Mouse (Mus musculus): ENCODE data around the gene Cd22. TPM values are rescaled to one million over a fixed set of nuclear protein-coding genes. Genes with fewer than 3 reads are reported as not detected.
"Not testable (repeated sequence)": the region's sequence is repeated elsewhere in the genome, so short reads cannot be mapped to it uniquely, and the experiment has no call there.

Cd22 gene
- polyA plus RNA-seq, 1 experiment from 2014 or later = 0.29 TPM

- no peak overlapping the region for H3K9ac ChIP-seq (replicated peaks; ENCODE audit: low read length)
- no peak for ATAC-seq (ENCODE audit: low FRiP score, low TSS enrichment)
- H3K9me3 ChIP-seq (ENCODE audit: low read length) = no peaks in the 10 kb centered on the region
- no peak overlapping the region for H3K4me3 ChIP-seq (ENCODE audit: low read length)
- H3K4me2 ChIP-seq (replicated peaks; ENCODE audit: low read depth, low read length) = no peak overlapping the region
- H3K4me1 ChIP-seq (ENCODE audit: insufficient read depth, low read length) = no peaks in the 10 kb centered on the region
- H3K36me3 ChIP-seq (ENCODE audit: insufficient read depth, low read length) = no peaks in the 10 kb centered on the region
- H3K27ac ChIP-seq (ENCODE audit: low read length) = no peak overlapping the region
- WGBS = 74% methylated on average over 6 of the region's 6 CpGs
- H3K27me3 ChIP-seq (ENCODE audit: insufficient read depth, low read length) = no peaks in the 10 kb centered on the region
Measured at GRCm38 (mm10) chr7:30847934-30848333, 32.2 kb downstream of the Cd22 start.

- WGBS = 79% methylated on average over 5 of the region's 5 CpGs
- H3K27ac ChIP-seq (ENCODE audit: low read length) = no peak overlapping the region
- no peak for ATAC-seq (ENCODE audit: low FRiP score, low TSS enrichment)
- H3K27me3 ChIP-seq (ENCODE audit: insufficient read depth, low read length) = no peaks in the 10 kb centered on the region
- no peaks in the 10 kb centered on the region for H3K36me3 ChIP-seq (ENCODE audit: insufficient read depth, low read length)
- no peak overlapping the region for H3K4me2 ChIP-seq (replicated peaks; ENCODE audit: low read depth, low read length)
- H3K4me1 ChIP-seq (ENCODE audit: insufficient read depth, low read length) = no peaks in the 10 kb centered on the region
- no peak overlapping the region for H3K4me3 ChIP-seq (ENCODE audit: low read length)
- H3K9ac ChIP-seq (replicated peaks; ENCODE audit: low read length) = no peak overlapping the region
- no peaks in the 10 kb centered on the region for H3K9me3 ChIP-seq (ENCODE audit: low read length)
Measured at GRCm38 (mm10) chr7:30847386-30847785, 32.8 kb downstream of the Cd22 start.

- 66% methylated on average over 2 of the region's 2 CpGs for WGBS
- no peak overlapping the region for H3K27ac ChIP-seq (ENCODE audit: low read length)
- no peaks in the 10 kb centered on the region for H3K4me1 ChIP-seq (ENCODE audit: insufficient read depth, low read length)
- no peaks in the 10 kb centered on the region for H3K36me3 ChIP-seq (ENCODE audit: insufficient read depth, low read length)
- no peak for ATAC-seq (ENCODE audit: low FRiP score, low TSS enrichment)
- no peaks in the 10 kb centered on the region for H3K9me3 ChIP-seq (ENCODE audit: low read length)
- no peak overlapping the region for H3K4me2 ChIP-seq (replicated peaks; ENCODE audit: low read depth, low read length)
- H3K9ac ChIP-seq (replicated peaks; ENCODE audit: low read length) = no peak overlapping the region
- H3K27me3 ChIP-seq (ENCODE audit: insufficient read depth, low read length) = no peaks in the 10 kb centered on the region
- no peak overlapping the region for H3K4me3 ChIP-seq (ENCODE audit: low read length)
Measured at GRCm38 (mm10) chr7:30846505-30847053, 33.6 kb downstream of the Cd22 start.

GRCm38 (mm10) chr7:30844676-30845297 lies 35.4 kb downstream of the Cd22 start:
- Histone ChIP-seq H3K36me3 (ENCODE audit: insufficient read depth, low read length) (no peaks in the 10 kb centered on the region), H3K27me3 (ENCODE audit: insufficient read depth, low read length) (no peaks in the 10 kb centered on the region), H3K4me1 (ENCODE audit: insufficient read depth, low read length) (no peaks in the 10 kb centered on the region), H3K27ac (ENCODE audit: low read length) (no peak overlapping the region), H3K9ac (replicated peaks; ENCODE audit: low read length) (no peak overlapping the region), H3K4me2 (replicated peaks; ENCODE audit: low read depth, low read length) (no peak overlapping the region), H3K9me3 (ENCODE audit: low read length) (no peaks in the 10 kb centered on the region), H3K4me3 (ENCODE audit: low read length) (no peak overlapping the region)
- no peak for ATAC-seq (ENCODE audit: low FRiP score, low TSS enrichment)
- WGBS = 28% methylated on average over 7 of the region's 7 CpGs

GRCm38 (mm10) chr7:30842092-30842491 lies 38.0 kb downstream of the Cd22 start:
- no peak overlapping the region for H3K4me3 ChIP-seq (ENCODE audit: low read length)
- H3K36me3 ChIP-seq (ENCODE audit: insufficient read depth, low read length) = no peaks in the 10 kb centered on the region
- H3K27ac ChIP-seq (ENCODE audit: low read length) = no peak overlapping the region
- H3K4me2 ChIP-seq (replicated peaks; ENCODE audit: low read depth, low read length) = no peak overlapping the region
- no peak for ATAC-seq (ENCODE audit: low FRiP score, low TSS enrichment)
- H3K9me3 ChIP-seq (ENCODE audit: low read length) = no peaks in the 10 kb centered on the region
- H3K4me1 ChIP-seq (ENCODE audit: insufficient read depth, low read length) = no peaks in the 10 kb centered on the region
- WGBS = 82% methylated on average over 5 of the region's 5 CpGs
- no peak overlapping the region for H3K9ac ChIP-seq (replicated peaks; ENCODE audit: low read length)
- no peaks in the 10 kb centered on the region for H3K27me3 ChIP-seq (ENCODE audit: insufficient read depth, low read length)

- Histone ChIP-seq H3K36me3 (ENCODE audit: insufficient read depth, low read length) (no peaks in the 10 kb centered on the region), H3K9me3 (ENCODE audit: low read length) (no peaks in the 10 kb centered on the region), H3K4me3 (ENCODE audit: low read length) (no peak overlapping the region), H3K27me3 (ENCODE audit: insufficient read depth, low read length) (no peaks in the 10 kb centered on the region), H3K27ac (ENCODE audit: low read length) (no peak overlapping the region), H3K4me1 (ENCODE audit: insufficient read depth, low read length) (no peaks in the 10 kb centered on the region), H3K9ac (replicated peaks; ENCODE audit: low read length) (no peak overlapping the region), H3K4me2 (replicated peaks; ENCODE audit: low read depth, low read length) (no peak overlapping the region)
- no peak for ATAC-seq (ENCODE audit: low FRiP score, low TSS enrichment)
- 74% methylated on average over 4 of the region's 4 CpGs for WGBS
Measured at GRCm38 (mm10) chr7:30841379-30841778, 38.8 kb downstream of the Cd22 start.

GRCm38 (mm10) chr7:30840306-30840705 lies 39.8 kb downstream of the Cd22 start:
- Histone ChIP-seq H3K27ac (ENCODE audit: low read length) (no peak overlapping the region), H3K9ac (replicated peaks; ENCODE audit: low read length) (no peak overlapping the region), H3K9me3 (ENCODE audit: low read length) (no peaks in the 10 kb centered on the region), H3K36me3 (ENCODE audit: insufficient read depth, low read length) (no peaks in the 10 kb centered on the region), H3K27me3 (ENCODE audit: insufficient read depth, low read length) (no peaks in the 10 kb centered on the region), H3K4me2 (replicated peaks; ENCODE audit: low read depth, low read length) (no peak overlapping the region), H3K4me3 (ENCODE audit: low read length) (no peak overlapping the region), H3K4me1 (ENCODE audit: insufficient read depth, low read length) (no peaks in the 10 kb centered on the region)
- WGBS = 55% methylated on average over 3 of the region's 3 CpGs
- no peak for ATAC-seq (ENCODE audit: low FRiP score, low TSS enrichment)

GRCm38 (mm10) chr7:30837277-30837676 lies 42.9 kb downstream of the Cd22 start:
- Histone ChIP-seq H3K9me3 (ENCODE audit: low read length) (no peaks in the 10 kb centered on the region), H3K36me3 (ENCODE audit: insufficient read depth, low read length) (no peaks in the 10 kb centered on the region), H3K9ac (replicated peaks; ENCODE audit: low read length) (no peak overlapping the region), H3K4me2 (replicated peaks; ENCODE audit: low read depth, low read length) (no peak overlapping the region), H3K4me3 (ENCODE audit: low read length) (no peak overlapping the region), H3K27me3 (ENCODE audit: insufficient read depth, low read length) (no peaks in the 10 kb centered on the region), H3K4me1 (ENCODE audit: insufficient read depth, low read length) (no peaks in the 10 kb centered on the region), H3K27ac (ENCODE audit: low read length) (no peak overlapping the region)
- ATAC-seq (ENCODE audit: low FRiP score, low TSS enrichment) = no peak

- not testable (repeated sequence) for H3K27ac ChIP-seq (ENCODE audit: low read length); H3K4me3 ChIP-seq (ENCODE audit: low read length); ATAC-seq (ENCODE audit: low FRiP score, low TSS enrichment); H3K4me1 ChIP-seq (ENCODE audit: insufficient read depth, low read length); H3K9ac ChIP-seq (replicated peaks; ENCODE audit: low read length); H3K36me3 ChIP-seq (ENCODE audit: insufficient read depth, low read length); H3K4me2 ChIP-seq (replicated peaks; ENCODE audit: low read depth, low read length); H3K9me3 ChIP-seq (ENCODE audit: low read length); H3K27me3 ChIP-seq (ENCODE audit: insufficient read depth, low read length)
- WGBS = 51% methylated on average over 8 of the region's 11 CpGs
Measured at GRCm38 (mm10) chr7:30832684-30833083, 47.5 kb downstream of the Cd22 start.

- no peaks in the 10 kb centered on the region for H3K36me3 ChIP-seq (ENCODE audit: insufficient read depth, low read length)
- no peaks in the 10 kb centered on the region for H3K27me3 ChIP-seq (ENCODE audit: insufficient read depth, low read length)
- 74% methylated on average over 17 of the region's 17 CpGs for WGBS
- H3K27ac ChIP-seq (ENCODE audit: low read length) = no peak overlapping the region
- H3K9me3 ChIP-seq (ENCODE audit: low read length) = no peaks in the 10 kb centered on the region
- no peaks in the 10 kb centered on the region for H3K4me1 ChIP-seq (ENCODE audit: insufficient read depth, low read length)
- H3K4me3 ChIP-seq (ENCODE audit: low read length) = no peak overlapping the region
- H3K9ac ChIP-seq (replicated peaks; ENCODE audit: low read length) = no peak overlapping the region
- H3K4me2 ChIP-seq (replicated peaks; ENCODE audit: low read depth, low read length) = no peak overlapping the region
- no peak for ATAC-seq (ENCODE audit: low FRiP score, low TSS enrichment)
Measured at GRCm38 (mm10) chr7:30832261-30832660, 47.9 kb downstream of the Cd22 start.

All from kidney, embryonic 16.5 days (tissue).